Mouse (Mus musculus): ENCODE measurements around the gene 6330409D20Rik. TPM values are rescaled to one million over a fixed set of nuclear protein-coding genes. Genes with fewer than 3 reads are reported as not detected.
A peak's percentile ranks its signal among the peaks of the same experiment; 100 is the strongest.

The 6330409D20Rik gene
- polyA plus RNA-seq, 1 experiment from 2014 or later = 3.4 TPM

- no peaks in the 10 kb centered on the region for H3K9me3 ChIP-seq
- ATAC-seq (replicated peaks) = no peak
- no peak within 1 kb of the TSS for H3K4me3 ChIP-seq
- no peaks in the 10 kb centered on the region for H3K27me3 ChIP-seq (replicated peaks)
- H3K9ac ChIP-seq = no peak within 1 kb of the TSS
- H3K36me3 ChIP-seq (replicated peaks) = peaks cover 30% of the 10 kb centered on the region
- no peak within 1 kb of the TSS for H3K4me2 ChIP-seq
- 78% methylated on average over 2 of the region's 2 CpGs for WGBS
- no peak within 1 kb of the TSS for H3K27ac ChIP-seq
- H3K4me1 ChIP-seq = no peaks in the 10 kb centered on the region
These were observed 36.8 kb downstream of the 6330409D20Rik start, which contains the start of gene Fpgs for GRCm38 (mm10) chr2:32704021-32704421. TSS of gene Fpgs (minus strand) at chr2:32704145.

- 97% methylated on average over 8 of the region's 8 CpGs for WGBS
- H3K4me2 ChIP-seq = no peak overlapping the region
- no peaks in the 10 kb centered on the region for H3K27me3 ChIP-seq (replicated peaks)
- H3K4me1 ChIP-seq = no peaks in the 10 kb centered on the region
- H3K4me3 ChIP-seq = no peak overlapping the region
- no peaks in the 10 kb centered on the region for H3K9me3 ChIP-seq
- no peak for ATAC-seq (replicated peaks)
- peaks cover 30% of the 10 kb centered on the region for H3K36me3 ChIP-seq (replicated peaks)
- no peak overlapping the region for H3K9ac ChIP-seq
- H3K27ac ChIP-seq = no peak overlapping the region
These were observed 37.8 kb downstream of the 6330409D20Rik start for GRCm38 (mm10) chr2:32703046-32703445.

GRCm38 (mm10) chr2:32700966-32701743 is 39.7 kb downstream of the 6330409D20Rik start:
- no peak overlapping the region for H3K4me3 ChIP-seq
- WGBS = 91% methylated on average over 14 of the region's 14 CpGs

DNA sequence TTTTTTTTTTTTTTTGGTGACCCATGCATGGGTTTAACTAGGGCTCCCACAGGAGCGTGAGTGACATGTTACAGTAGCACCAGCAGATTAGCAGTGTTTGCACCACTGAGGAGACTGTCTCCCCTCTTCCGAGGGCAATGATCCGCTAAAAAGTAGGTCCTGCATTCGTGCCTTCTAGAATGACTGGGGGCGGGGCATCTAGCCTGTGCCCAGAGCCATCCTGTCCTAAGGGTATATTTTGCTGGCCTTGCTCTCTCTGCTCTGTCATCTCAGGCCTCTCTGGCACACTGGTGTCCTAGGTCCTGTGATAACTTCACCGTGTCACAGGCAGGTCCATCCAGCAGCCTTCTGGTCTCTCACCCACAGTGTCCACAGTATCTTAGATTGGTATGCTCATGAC is 41.1 kb downstream of the 6330409D20Rik start:
- ATAC-seq (replicated peaks) = no peak
- Histone ChIP-seq H3K9ac (no peak overlapping the region), H3K27ac (no peak overlapping the region), H3K4me1 (no peaks in the 10 kb centered on the region), H3K9me3 (no peaks in the 10 kb centered on the region), H3K36me3 (replicated peaks) (peaks cover 8% of the 10 kb centered on the region), H3K4me3 (no peak overlapping the region), H3K4me2 (no peak overlapping the region), H3K27me3 (replicated peaks) (no peaks in the 10 kb centered on the region)
- WGBS = 84% methylated on average over 6 of the region's 6 CpGs

More at GRCm38 (mm10) chr2:32700966-32701743, 39.7 kb downstream of the 6330409D20Rik start:
- no peak overlapping the region for H3K27ac ChIP-seq
- H3K36me3 ChIP-seq (replicated peaks) = peaks cover 19% of the 10 kb centered on the region
- ATAC-seq (replicated peaks) = no peak
- no peaks in the 10 kb centered on the region for H3K27me3 ChIP-seq (replicated peaks)
- no peak overlapping the region for H3K4me2 ChIP-seq
- H3K9ac ChIP-seq = no peak overlapping the region
- no peaks in the 10 kb centered on the region for H3K9me3 ChIP-seq
- H3K4me1 ChIP-seq = no peaks in the 10 kb centered on the region

GRCm38 (mm10) chr2:32694691-32695090 is 46.1 kb downstream of the 6330409D20Rik start:
- H3K27ac ChIP-seq = peak overlapping the region; percentile 74
- H3K36me3 ChIP-seq (replicated peaks) = no peaks in the 10 kb centered on the region
- no peak overlapping the region; the same call in 1 of the 2 replicates for H3K9ac ChIP-seq
- 92% methylated on average over 12 of the region's 12 CpGs for WGBS
- no peak for ATAC-seq (replicated peaks)
- H3K4me2 ChIP-seq = peak overlapping the region; percentile 85
- no peaks in the 10 kb centered on the region for H3K9me3 ChIP-seq
- peak overlapping the region; percentile 86 for H3K4me3 ChIP-seq
- peaks cover 16% of the 10 kb centered on the region for H3K4me1 ChIP-seq
- H3K27me3 ChIP-seq (replicated peaks) = no peaks in the 10 kb centered on the region

DNA sequence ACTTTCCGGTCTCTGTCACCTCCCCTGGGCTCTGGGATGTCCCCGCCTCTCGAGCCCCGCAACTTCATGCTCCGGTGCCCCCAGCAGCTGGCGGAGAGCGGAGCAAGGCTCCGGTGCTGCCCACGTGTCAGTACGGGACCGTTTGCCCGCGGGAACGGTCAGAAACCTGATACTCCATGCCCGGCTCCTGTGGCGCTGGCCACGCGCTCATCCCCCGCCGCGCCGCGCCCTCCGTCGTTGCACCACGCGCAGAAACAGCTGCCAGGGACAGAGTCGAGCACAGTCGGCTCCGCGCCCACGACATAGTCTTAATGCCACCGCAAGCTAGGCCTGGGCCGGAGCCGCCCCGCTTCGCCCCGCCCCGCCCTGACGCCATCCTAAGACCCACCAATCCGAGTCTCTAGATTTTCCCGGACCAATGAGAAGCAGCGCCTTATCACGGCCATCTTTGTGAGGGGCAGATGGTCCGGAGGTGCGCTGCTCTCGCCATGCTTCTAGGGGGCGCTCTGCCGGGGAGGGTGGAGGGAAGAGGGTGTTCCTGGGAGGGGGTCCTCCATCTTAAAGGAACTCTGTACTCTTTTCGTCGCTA is 46.9 kb downstream of the 6330409D20Rik start:
- WGBS = under 1% methylated on average over 51 of the region's 51 CpGs
- Histone ChIP-seq H3K9me3 (no peaks in the 10 kb centered on the region), H3K36me3 (replicated peaks) (no peaks in the 10 kb centered on the region), H3K27ac (peak overlapping the region; percentile 84), H3K27me3 (replicated peaks) (no peaks in the 10 kb centered on the region), H3K4me2 (peak overlapping the region; percentile 85), H3K9ac (peak overlapping the region; percentile 92), H3K4me1 (peaks cover 16% of the 10 kb centered on the region), H3K4me3 (peak overlapping the region; percentile 86)
- peak; percentile 99 for ATAC-seq (replicated peaks)

DNA sequence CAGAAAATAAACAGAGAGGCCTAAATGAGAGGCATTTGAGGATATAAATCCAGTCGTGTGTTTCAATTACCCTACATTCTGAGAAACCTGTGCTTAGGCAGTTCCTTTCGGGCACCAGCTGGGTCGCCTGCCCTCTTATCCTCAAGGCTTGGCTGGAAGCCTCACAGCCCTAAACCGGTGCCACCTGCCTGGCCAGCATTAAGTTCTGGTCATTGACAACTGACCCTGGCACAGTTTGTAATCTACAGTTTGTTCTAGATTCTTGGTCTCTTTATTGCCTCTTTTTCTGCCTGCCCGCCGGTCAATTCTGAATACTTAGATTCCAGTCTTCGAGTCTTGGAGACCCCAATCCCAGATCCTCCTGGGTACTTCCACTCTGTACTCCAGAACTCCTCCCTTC is 47.5 kb downstream of the 6330409D20Rik start:
- 20% methylated on average over 7 of the region's 7 CpGs for WGBS
- H3K36me3 ChIP-seq (replicated peaks) = no peaks in the 10 kb centered on the region
- H3K4me1 ChIP-seq = peaks cover 16% of the 10 kb centered on the region
- H3K27ac ChIP-seq = peak overlapping the region; percentile 84; the same call in 1 of the 2 replicates
- no peaks in the 10 kb centered on the region for H3K27me3 ChIP-seq (replicated peaks)
- H3K9me3 ChIP-seq = no peaks in the 10 kb centered on the region
- ATAC-seq (replicated peaks) = no peak; the same call in 1 of the 2 replicates
- H3K4me2 ChIP-seq = peak overlapping the region; percentile 85
- peak overlapping the region; percentile 92 for H3K9ac ChIP-seq
- H3K4me3 ChIP-seq = peak overlapping the region; percentile 86

DNA sequence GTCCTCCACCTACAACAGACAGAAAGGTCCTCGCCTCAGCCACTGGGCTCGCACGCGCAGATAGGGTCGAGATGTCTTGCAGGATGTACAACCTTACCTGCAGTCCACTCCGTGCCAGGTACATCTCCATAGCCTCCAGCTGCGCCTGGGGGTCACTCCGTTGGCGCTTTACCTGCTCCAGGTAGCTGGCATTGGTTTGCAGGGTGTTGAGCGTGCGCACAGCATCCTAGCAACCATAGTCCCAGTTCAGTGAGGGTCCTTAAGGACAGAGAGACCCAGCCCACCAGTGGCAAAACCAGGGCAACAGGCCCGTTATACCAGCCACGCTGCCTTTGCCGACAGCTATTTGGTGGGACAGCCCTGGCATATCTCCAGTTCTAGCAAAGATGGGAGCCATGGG is 48.3 kb downstream of the 6330409D20Rik start:
- Histone ChIP-seq H3K27me3 (replicated peaks) (no peaks in the 10 kb centered on the region), H3K4me3 (no peak overlapping the region), H3K9ac (no peak overlapping the region), H3K9me3 (no peaks in the 10 kb centered on the region), H3K27ac (no peak overlapping the region), H3K4me1 (peaks cover 16% of the 10 kb centered on the region), H3K4me2 (peak overlapping the region; percentile 85; the same call in 1 of the 2 replicates), H3K36me3 (replicated peaks) (0 out of 2 replicates have a peak, but pooled peaks cover under 1% of the 10 kb centered on the region)
- no peak for ATAC-seq (replicated peaks)
- 94% methylated on average over 14 of the region's 14 CpGs for WGBS

GRCm38 (mm10) chr2:32691041-32691440 is 49.8 kb downstream of the 6330409D20Rik start:
- WGBS = 89% methylated on average over 11 of the region's 11 CpGs
- Histone ChIP-seq H3K9ac (no peak overlapping the region), H3K27ac (no peak overlapping the region), H3K4me3 (no peak overlapping the region), H3K27me3 (replicated peaks) (no peaks in the 10 kb centered on the region), H3K4me1 (peaks cover 16% of the 10 kb centered on the region), H3K4me2 (no peak overlapping the region), H3K9me3 (no peaks in the 10 kb centered on the region), H3K36me3 (replicated peaks) (peaks cover 14% of the 10 kb centered on the region; the same call in 1 of the 2 replicates)
- no peak for ATAC-seq (replicated peaks)

GRCm38 (mm10) chr2:32689420-32689819 is 51.4 kb downstream of the 6330409D20Rik start:
- Histone ChIP-seq H3K9me3 (no peaks in the 10 kb centered on the region), H3K36me3 (replicated peaks) (peaks cover 20% of the 10 kb centered on the region; the same call in 1 of the 2 replicates), H3K27me3 (replicated peaks) (no peaks in the 10 kb centered on the region), H3K4me2 (no peak overlapping the region), H3K4me3 (no peak overlapping the region), H3K27ac (no peak overlapping the region), H3K4me1 (peaks cover 14% of the 10 kb centered on the region), H3K9ac (no peak overlapping the region)
- ATAC-seq (replicated peaks) = no peak
- WGBS = 15% methylated on average over 5 of the region's 5 CpGs

- H3K4me1 ChIP-seq = peaks cover 1% of the 10 kb centered on the region
- no peaks in the 10 kb centered on the region for H3K27me3 ChIP-seq (replicated peaks)
- H3K4me2 ChIP-seq = no peak overlapping the region
- peaks cover 29% of the 10 kb centered on the region; the same call in 1 of the 2 replicates for H3K36me3 ChIP-seq (replicated peaks)
- WGBS = 89% methylated on average over 8 of the region's 8 CpGs
- H3K4me3 ChIP-seq = no peak overlapping the region
- ATAC-seq (replicated peaks) = no peak
- no peaks in the 10 kb centered on the region for H3K9me3 ChIP-seq
- H3K27ac ChIP-seq = no peak overlapping the region
- H3K9ac ChIP-seq = no peak overlapping the region
These were observed 53.3 kb downstream of the 6330409D20Rik start for GRCm38 (mm10) chr2:32687562-32687961.

DNA sequence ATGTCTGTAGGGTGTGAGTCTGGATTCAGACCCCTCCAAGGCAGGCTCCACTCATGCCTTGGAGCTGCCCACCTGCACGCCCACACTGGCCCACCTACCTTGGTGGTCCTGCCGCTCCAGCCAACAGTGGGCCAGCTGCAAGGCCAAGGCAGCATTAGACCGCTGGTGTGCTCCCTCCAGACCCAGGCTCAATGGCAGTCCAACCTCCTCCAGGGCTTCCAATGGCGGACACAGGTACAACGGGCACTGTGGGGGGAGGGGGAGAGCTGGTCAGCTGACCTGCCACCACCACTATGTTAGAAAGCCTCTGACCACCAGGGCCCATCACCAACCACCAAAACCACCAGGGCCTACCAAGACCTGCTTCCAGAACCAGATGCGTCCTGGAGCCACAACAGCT is 54.2 kb downstream of the 6330409D20Rik start:
- Histone ChIP-seq H3K9ac (no peak overlapping the region), H3K27me3 (replicated peaks) (no peaks in the 10 kb centered on the region), H3K4me3 (no peak overlapping the region), H3K27ac (no peak overlapping the region), H3K9me3 (no peaks in the 10 kb centered on the region), H3K4me1 (no peaks in the 10 kb centered on the region), H3K4me2 (no peak overlapping the region), H3K36me3 (replicated peaks) (peaks cover 29% of the 10 kb centered on the region; the same call in 1 of the 2 replicates)
- no peak for ATAC-seq (replicated peaks)
- WGBS = 95% methylated on average over 6 of the region's 6 CpGs
